Mouse (Mus musculus) hindbrain, postnatal 0 days (tissue): ENCODE measurements at regions not wholly inside any gene's neighbourhood (a gene's known extent, or its start where the extent isn't known, plus 50 kb on each side); places are given as distances from the start of the nearest gene placed in this dataset.

Experiments used
- ATAC-seq: fragments of 200-750 bp; cut with Nextera tagmentation; 2 replicates; pipeline ENCODE4 v1.8.0; 2017; ENCODE audit warnings: mild to moderate bottlenecking, moderate TSS enrichment, moderate library complexity
- DNase-seq: peaks from one replicate; pipeline ENCODE4 v3.0.0-alpha.2; 2015; ENCODE audit warnings: low spot score
- H3K27ac ChIP-seq: fragments of 300-500 bp; sonication (generic); 2 replicates; pipeline ENCODE4 v1.5.1; 2014; ENCODE audit warnings: mild to moderate bottlenecking
- H3K27me3 ChIP-seq: fragments of 300-500 bp; sonication (generic); 2 replicates; pipeline ENCODE4 v1.6.1; 2014; ENCODE audit warnings: low read length, mixed read lengths; ENCODE audit not compliant: insufficient read depth
- H3K36me3 ChIP-seq: fragments of 300-500 bp; sonication (generic); 2 replicates; pipeline ENCODE4 v1.6.1; 2014; ENCODE audit warnings: low read length, mixed read lengths; ENCODE audit not compliant: insufficient read depth
- H3K4me1 ChIP-seq: fragments of 300-500 bp; sonication (generic); 2 replicates; pipeline ENCODE4 v1.6.1; 2014; ENCODE audit warnings: antibody characterized with exemption, low read length, mixed read lengths; ENCODE audit not compliant: insufficient read depth
- H3K4me2 ChIP-seq: fragments of 300-500 bp; sonication (generic); 2 replicates; pipeline ENCODE4 v1.6.1; 2014; ENCODE audit warnings: low read depth, mild to moderate bottlenecking, low read length, moderate library complexity, mixed read lengths
- H3K4me3 ChIP-seq: fragments of 300-500 bp; sonication (generic); 2 replicates; pipeline ENCODE4 v1.5.1; 2014; ENCODE audit warnings: low read length
- H3K9ac ChIP-seq: fragments of 300-500 bp; sonication (generic); replicated peaks from 2 replicates; pipeline ENCODE4 v1.6.1; 2014; ENCODE audit warnings: mild to moderate bottlenecking, low read length, moderate library complexity, mixed read lengths
- H3K9me3 ChIP-seq: fragments of 300-500 bp; sonication (generic); 2 replicates; pipeline ENCODE4 v1.6.1; 2016; ENCODE audit warnings: low read length, mixed read lengths
- CTCF ChIP-seq: IDR thresholded peaks from 2 replicates; pipeline ENCODE4 v1.5.1; 2016; ENCODE audit warnings: antibody characterized with exemption, control low read depth, low read depth
- WGBS: fragments of 180-500 bp; shearing (Covaris S2); extraction: QIAGEN DNeasy Blood & Tissue Kit; methylation state at CpG from one replicate; pipeline ENCODE4 v1.1.7; 2014; 5-methylcytosine and 5-hydroxymethylcytosine counted together

DNA sequence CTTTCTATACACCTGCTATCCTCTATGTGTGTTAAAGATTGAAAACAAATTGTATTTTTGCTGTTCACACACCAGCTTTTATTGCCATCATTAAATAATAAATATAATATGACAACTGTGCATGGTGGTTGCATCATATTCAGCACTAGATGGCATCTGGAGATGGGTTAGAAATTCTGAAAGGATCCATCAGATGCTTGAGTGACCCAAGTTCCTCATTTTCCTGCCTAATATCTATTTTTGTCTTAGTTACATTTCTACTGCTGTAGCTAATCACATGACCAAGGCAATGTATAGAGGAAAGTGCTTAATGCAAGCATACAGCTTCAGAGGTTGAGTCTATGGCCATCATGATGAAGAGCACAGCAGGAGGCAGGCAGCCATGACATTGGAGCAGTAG, 69.7 kb upstream of the C1qtnf7 start:
- no peak overlapping the region for H3K27ac ChIP-seq
- H3K9me3 ChIP-seq, result no peaks in the 10 kb centered on the region
- H3K4me3 ChIP-seq, result no peak overlapping the region
- DNase-seq, result no peak
- H3K4me1 ChIP-seq, result no peaks in the 10 kb centered on the region
- TF ChIP-seq CTCF, result peak; percentile 16; the same call in 1 of the 2 replicates
- H3K9ac ChIP-seq, result no peak overlapping the region
- no peaks in the 10 kb centered on the region for H3K27me3 ChIP-seq
- no peak for ATAC-seq
- H3K36me3 ChIP-seq, result no peaks in the 10 kb centered on the region
- no peak overlapping the region for H3K4me2 ChIP-seq

DNA sequence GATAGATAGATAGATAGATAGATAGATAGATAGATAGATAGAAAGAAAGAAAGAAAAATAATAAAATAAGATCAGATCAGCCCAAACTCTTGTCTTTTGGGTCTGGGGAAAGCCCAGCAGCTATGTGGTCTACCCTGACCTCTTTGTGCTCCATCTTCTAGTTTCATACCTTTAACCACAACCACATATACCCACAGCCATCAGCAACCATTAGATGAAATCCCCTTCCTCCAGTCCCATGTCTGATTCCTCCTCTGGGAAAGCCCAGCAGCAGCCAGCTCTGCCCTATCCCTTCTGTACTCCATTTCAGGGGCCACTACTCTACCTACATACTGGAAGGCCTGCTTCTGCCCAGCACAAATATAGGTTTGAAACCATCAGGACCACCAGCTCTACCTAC, 69.0 kb upstream of the C1qtnf7 start:
- Histone ChIP-seq H3K27ac (no peak overlapping the region), H3K4me1 (no peaks in the 10 kb centered on the region), H3K4me3 (no peak overlapping the region), H3K4me2 (no peak overlapping the region), H3K36me3 (no peaks in the 10 kb centered on the region), H3K9ac (no peak overlapping the region), H3K9me3 (no peaks in the 10 kb centered on the region), H3K27me3 (no peaks in the 10 kb centered on the region)
- no peak for DNase-seq
- TF ChIP-seq CTCF, result no peak
- ATAC-seq, result no peak

DNA sequence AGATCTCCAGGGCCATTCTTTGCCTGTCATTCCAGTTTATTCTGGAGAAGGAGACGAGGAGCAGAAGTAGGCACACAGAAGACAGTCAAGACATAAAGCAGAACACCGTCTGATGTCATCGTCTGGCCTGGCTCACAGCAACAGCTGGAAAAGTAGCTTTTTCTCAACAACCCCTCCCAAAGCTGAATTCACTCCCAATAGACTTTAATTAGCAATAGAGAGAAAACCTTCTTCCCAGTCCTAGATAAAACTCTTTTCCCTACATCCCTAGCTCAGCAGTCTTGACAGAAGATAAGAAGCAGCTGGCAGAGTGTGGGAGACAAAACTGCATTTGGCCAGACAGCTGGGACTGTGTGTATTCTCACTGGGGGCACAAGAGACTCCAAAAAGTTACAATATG, 59.3 kb upstream of the C1qtnf7 start:
- Histone ChIP-seq H3K4me2 (no peak overlapping the region), H3K4me3 (no peak overlapping the region), H3K4me1 (no peaks in the 10 kb centered on the region), H3K9me3 (no peaks in the 10 kb centered on the region), H3K9ac (no peak overlapping the region), H3K27me3 (no peaks in the 10 kb centered on the region), H3K27ac (no peak overlapping the region), H3K36me3 (no peaks in the 10 kb centered on the region)
- 81% methylated on average over 3 of the region's 3 CpGs for WGBS
- DNase-seq (no peak), ATAC-seq (no peak)
- TF ChIP-seq CTCF, result no peak

DNA sequence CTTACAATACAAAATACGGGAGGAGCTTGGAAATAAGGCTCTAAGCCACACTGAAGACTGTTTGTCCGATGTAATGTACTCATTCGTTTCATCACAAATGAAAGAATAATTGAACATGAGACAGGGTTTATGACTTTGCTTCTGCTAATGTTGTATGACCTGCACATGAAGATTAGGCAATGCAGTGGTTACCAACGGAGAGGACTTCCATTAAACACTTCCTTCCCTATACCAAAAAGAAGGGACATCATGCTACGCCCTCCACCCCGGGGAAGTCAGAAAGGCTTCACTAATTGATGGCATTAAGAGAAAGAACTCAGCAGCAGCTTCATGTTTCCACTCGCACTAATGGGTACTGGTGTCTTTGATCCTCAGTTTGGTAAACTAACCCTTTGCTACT, 57.6 kb upstream of the C1qtnf7 start:
- WGBS, result 86% methylated on average over 7 of the region's 7 CpGs
- no peak for DNase-seq
- Histone ChIP-seq H3K27me3 (no peaks in the 10 kb centered on the region), H3K4me1 (no peaks in the 10 kb centered on the region), H3K4me3 (no peak overlapping the region), H3K27ac (no peak overlapping the region), H3K9me3 (no peaks in the 10 kb centered on the region), H3K9ac (no peak overlapping the region), H3K36me3 (no peaks in the 10 kb centered on the region), H3K4me2 (no peak overlapping the region)
- ATAC-seq, result no peak
- no peak for TF ChIP-seq CTCF

DNA sequence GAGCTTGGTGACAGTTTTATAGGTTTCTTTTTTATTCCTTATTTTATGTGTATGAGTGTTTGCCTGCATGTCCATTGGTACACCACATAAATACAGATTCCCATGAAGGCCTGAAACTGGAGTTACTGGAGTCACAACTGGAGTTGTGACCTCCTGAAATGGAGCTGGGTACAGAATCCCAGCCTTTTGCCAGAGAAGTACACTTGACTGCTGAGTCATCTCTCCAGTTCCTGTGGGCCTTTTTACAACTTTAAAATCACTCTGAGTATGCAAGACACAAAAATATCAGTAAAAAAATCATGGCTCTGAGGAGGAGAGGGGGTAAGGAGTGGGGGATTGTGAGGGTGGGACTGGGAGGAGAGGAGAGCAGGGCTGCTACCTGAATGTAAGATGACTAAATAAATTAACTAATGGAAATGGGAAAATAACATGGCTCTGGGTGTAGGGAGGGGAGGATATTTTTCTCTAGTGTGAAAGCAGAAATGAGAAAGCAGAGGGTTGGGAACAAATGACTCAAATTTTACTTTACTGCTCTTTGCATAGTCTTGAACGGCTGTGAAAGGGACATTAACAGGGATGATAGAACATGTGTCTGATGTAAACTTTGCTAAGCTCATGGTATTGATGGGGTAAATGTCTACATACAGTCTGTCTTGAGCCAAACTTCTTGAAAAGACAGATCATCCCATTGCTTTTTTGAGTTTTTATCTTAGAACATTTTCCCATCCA, 53.2 kb upstream of the C1qtnf7 start:
- Histone ChIP-seq H3K4me1 (no peaks in the 10 kb centered on the region), H3K4me3 (no peak overlapping the region), H3K9me3 (no peaks in the 10 kb centered on the region), H3K27ac (no peak overlapping the region), H3K27me3 (no peaks in the 10 kb centered on the region), H3K9ac (no peak overlapping the region), H3K36me3 (no peaks in the 10 kb centered on the region), H3K4me2 (no peak overlapping the region)
- ATAC-seq, result no peak
- DNase-seq, result no peak
- no peak for TF ChIP-seq CTCF
- 96% methylated on average over 1 of the region's 1 CpGs for WGBS
